Mouse (Mus musculus): ENCODE results near the gene Slc13a2. TPM values are rescaled to one million over a fixed set of nuclear protein-coding genes. Genes with fewer than 3 reads are reported as not detected.
A peak's percentile ranks its signal among the peaks of the same experiment; 100 is the strongest.

The Slc13a2 gene
- polyA plus RNA-seq, 1 experiment from 2014 or later: 0.20 TPM

DNA sequence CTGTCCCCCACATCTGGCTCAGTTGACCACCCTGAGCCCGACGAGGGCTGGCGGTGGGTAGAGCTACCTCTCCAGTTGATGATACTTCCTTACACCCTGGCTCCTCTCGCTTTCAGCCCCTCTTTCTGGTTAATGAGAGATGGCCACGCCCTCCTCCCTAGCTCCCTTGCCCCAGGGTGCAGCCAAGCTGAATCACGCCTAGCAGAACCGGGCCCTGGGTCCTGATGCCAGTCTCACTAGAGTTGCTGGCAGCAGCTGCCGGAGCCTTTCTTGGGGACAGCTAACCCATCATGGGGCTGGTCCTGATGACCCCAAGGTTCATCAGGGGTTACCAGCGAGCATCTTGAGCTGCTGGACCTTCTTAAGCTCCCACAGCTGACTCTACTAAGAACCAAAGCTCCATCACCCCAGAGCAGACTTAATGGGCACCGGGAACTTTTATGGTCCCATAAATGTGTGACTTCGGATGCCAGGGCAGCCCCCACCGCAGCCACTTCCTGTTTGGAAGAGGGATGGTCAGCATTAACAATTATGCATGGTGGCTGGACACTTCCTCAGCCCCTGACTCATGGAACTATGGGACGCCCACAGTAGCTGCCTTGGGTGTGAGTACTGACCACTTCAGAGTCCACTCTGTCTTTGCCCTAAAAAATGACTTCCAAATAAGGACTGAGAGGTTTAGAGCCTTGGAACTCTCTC is 58.6 kb downstream of the Slc13a2 start:
- Histone ChIP-seq H3K79me2 (ENCODE audit: inconsistent target) (no peaks in the 10 kb centered on the region), H3K4me3 (ENCODE audit: inconsistent target) (no peak overlapping the region), H3K27ac (no peak overlapping the region), H3K36me3 (ENCODE audit: inconsistent target) (no peaks in the 10 kb centered on the region)
- 71% methylated on average over 13 of the region's 13 CpGs for WGBS (ENCODE audit: missing documents)

DNA sequence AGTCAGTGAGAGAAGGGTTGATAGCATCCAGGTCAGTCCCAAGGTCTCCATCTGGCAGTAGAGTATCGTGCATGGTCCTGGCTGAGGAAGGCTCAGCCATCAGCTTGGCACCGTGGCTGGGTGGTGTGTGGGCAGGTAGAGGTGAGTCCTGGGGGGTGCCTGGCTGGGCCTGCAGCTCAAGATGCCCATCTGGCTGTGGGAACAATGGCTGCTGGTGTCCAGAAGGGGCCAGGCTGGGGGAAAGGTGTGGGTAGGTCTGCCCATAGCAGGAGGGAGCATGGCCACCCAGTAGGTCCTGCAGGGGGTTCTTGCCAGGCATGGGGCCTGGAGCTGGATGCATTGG is 61.3 kb downstream of the Slc13a2 start:
- no peak overlapping the region for H3K4me3 ChIP-seq (ENCODE audit: inconsistent target)
- whole genome bisulfite sequencing (ENCODE audit: missing documents): 73% methylated on average over 2 of the region's 2 CpGs
- no peaks in the 10 kb centered on the region for H3K79me2 ChIP-seq (ENCODE audit: inconsistent target)
- no peak overlapping the region for H3K27ac ChIP-seq
- no peaks in the 10 kb centered on the region for H3K36me3 ChIP-seq (ENCODE audit: inconsistent target)

DNA sequence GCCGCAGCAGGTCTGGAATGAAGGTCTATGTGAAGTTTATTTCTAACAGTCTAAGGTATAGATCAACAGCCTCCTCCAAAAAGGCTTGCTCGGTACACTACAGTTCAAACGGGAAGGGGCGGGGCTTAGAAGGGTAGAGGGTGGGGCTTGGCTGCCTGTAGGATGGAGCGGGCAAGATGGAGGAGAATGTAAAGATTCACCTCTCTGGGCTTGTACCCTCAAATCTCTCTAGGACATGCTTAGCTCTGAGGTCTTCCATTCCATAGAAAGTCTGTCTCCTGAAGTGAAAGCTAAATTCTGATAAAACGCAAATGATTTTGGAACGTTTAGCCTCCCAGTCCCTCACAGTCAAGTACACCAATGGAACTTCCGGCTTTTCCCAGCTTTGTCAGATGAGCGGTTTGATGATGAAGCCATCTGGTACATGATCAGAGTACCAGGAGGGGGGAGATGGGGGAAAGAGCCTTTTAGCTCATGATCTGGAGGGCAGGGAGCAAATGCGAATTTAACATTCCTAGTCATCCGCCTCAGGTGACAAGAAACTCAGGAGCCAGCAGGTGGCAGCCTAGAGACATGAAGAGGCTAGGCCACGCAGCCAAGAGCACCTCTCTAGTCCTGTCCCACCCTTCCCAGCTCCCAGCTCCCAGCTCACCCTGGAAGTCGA is 61.8 kb downstream of the Slc13a2 start:
- H3K79me2 ChIP-seq (ENCODE audit: inconsistent target): no peaks in the 10 kb centered on the region
- no peak overlapping the region for H3K27ac ChIP-seq
- 6% methylated on average over 13 of the region's 13 CpGs for WGBS (ENCODE audit: missing documents)
- H3K4me3 ChIP-seq (ENCODE audit: inconsistent target): peak overlapping the region; percentile 33
- H3K36me3 ChIP-seq (ENCODE audit: inconsistent target): no peaks in the 10 kb centered on the region

DNA sequence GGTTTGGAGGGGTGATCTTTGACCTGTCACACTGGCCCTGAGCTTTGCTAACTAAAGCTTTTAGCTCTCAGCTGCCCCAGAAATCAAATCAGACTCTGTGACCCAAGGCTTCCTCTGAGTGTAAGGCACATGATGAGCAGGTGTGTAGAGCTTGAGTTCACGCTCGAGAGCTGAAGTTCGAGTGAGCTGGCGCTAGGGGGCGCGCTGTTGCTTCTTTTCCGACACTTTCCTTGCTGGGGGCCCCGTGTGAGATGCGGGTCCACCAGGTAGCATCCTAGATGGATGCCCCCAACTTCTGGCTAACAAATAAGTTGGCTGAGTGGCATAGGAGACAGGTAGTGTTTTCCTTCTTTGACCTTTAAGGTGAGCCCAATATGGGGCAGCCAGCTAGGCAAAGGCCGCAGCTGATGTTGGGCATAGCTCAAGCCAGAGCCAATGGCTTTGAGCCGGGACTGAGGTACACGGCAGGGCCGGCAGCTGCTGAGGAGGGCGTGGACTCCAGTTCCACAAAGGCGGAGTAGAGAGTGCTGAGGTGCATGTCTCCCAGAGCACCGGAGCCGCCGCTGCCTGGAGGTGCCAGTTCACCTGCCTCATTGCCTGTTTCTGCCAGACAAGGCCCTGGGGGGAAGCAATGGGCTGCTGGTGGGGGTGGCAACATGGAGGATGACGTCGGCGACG is 63.5 kb downstream of the Slc13a2 start:
- no peaks in the 10 kb centered on the region for H3K79me2 ChIP-seq (ENCODE audit: inconsistent target)
- no peak overlapping the region for H3K27ac ChIP-seq
- H3K4me3 ChIP-seq (ENCODE audit: inconsistent target): no peak overlapping the region
- 84% methylated on average over 13 of the region's 22 CpGs for WGBS (ENCODE audit: missing documents)
- H3K36me3 ChIP-seq (ENCODE audit: inconsistent target): no peaks in the 10 kb centered on the region

DNA sequence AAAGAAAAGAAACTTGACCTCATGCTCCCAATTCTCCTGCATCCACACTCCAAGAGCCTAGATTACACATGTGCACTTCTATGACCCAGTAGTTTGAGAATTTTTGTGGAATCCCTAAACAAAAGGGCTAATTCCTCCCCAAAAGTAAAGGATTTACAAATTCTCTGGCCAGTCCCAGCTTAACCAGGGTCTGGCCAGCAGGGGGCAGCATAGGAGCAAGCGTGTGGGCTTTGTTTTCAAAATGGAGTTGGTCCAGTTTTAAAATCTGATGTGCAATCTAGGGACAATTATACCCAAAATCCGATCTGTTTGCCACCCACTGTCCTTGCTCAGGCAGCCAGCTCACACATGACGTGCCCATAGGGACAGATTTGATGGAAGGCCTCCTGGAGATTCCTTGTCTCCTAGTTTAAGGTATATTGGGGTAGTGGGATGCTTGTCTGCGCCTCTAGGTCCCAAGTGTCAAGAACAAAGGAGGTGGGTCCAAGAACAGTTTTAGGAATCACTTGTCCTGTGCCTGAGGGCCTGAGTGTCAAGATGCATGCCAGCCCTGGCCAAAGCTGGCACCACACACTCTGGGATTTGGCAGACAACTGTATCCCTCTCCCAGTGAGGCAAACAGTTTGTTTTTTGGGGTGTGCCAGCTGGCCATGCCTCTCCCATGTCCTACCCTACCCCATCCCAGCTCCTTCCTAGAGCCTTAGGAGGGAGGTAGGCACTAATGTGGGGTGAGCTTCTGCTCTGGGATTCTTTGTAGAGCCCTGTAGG is 66.4 kb downstream of the Slc13a2 start:
- 45% methylated on average over 4 of the region's 4 CpGs for WGBS (ENCODE audit: missing documents)
- no peaks in the 10 kb centered on the region for H3K36me3 ChIP-seq (ENCODE audit: inconsistent target)
- H3K4me3 ChIP-seq (ENCODE audit: inconsistent target): no peak overlapping the region
- no peak overlapping the region for H3K27ac ChIP-seq
- H3K79me2 ChIP-seq (ENCODE audit: inconsistent target): no peaks in the 10 kb centered on the region

DNA sequence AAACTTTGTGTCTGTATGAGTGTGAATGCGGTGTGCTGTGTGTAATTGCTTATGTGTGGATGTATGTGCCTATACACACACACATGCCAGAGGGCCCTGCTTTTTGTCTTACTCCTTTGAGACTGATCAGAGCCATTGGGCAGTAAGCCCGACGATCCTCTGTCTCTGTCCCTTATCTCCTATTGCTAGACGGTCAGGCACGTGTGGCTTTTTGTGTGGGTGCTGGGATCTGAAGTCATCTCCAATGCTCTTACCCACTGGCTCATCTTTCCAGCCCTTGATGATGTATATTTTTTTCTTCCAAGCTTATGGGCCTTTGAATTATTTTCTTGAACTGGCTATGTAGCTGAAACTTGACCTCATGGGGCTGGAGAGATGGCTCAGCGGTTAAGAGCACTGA is 67.1 kb downstream of the Slc13a2 start:
- no peak overlapping the region for H3K4me3 ChIP-seq (ENCODE audit: inconsistent target)
- H3K79me2 ChIP-seq (ENCODE audit: inconsistent target): no peaks in the 10 kb centered on the region
- no peaks in the 10 kb centered on the region for H3K36me3 ChIP-seq (ENCODE audit: inconsistent target)
- WGBS (ENCODE audit: missing documents): 90% methylated on average over 6 of the region's 6 CpGs
- no peak overlapping the region for H3K27ac ChIP-seq

DNA sequence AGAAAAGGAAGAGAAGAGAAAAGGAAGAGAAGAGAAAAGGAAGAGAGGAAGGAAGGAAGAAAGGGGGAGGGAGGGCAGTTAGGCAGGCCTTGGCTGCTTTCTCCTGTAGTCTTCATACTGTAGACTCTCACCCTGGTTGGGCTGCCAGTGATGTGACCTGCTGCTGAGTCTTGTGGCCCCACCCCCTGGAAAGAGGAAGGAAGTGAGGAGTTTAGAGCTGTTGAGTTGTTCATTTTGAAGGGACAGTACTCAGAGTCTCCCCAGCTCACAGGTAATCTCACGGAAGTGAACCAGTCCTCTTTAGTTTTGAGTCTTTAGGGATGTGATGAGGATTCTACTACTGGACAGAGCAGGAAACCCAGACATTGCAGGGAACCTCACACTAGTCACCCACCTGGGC is 68.9 kb downstream of the Slc13a2 start:
- Histone ChIP-seq H3K36me3 (ENCODE audit: inconsistent target) (no peaks in the 10 kb centered on the region), H3K27ac (no peak overlapping the region), H3K79me2 (ENCODE audit: inconsistent target) (no peaks in the 10 kb centered on the region), H3K4me3 (ENCODE audit: inconsistent target) (no peak overlapping the region)
- WGBS (ENCODE audit: missing documents): 11% methylated on average over 1 of the region's 1 CpGs

DNA sequence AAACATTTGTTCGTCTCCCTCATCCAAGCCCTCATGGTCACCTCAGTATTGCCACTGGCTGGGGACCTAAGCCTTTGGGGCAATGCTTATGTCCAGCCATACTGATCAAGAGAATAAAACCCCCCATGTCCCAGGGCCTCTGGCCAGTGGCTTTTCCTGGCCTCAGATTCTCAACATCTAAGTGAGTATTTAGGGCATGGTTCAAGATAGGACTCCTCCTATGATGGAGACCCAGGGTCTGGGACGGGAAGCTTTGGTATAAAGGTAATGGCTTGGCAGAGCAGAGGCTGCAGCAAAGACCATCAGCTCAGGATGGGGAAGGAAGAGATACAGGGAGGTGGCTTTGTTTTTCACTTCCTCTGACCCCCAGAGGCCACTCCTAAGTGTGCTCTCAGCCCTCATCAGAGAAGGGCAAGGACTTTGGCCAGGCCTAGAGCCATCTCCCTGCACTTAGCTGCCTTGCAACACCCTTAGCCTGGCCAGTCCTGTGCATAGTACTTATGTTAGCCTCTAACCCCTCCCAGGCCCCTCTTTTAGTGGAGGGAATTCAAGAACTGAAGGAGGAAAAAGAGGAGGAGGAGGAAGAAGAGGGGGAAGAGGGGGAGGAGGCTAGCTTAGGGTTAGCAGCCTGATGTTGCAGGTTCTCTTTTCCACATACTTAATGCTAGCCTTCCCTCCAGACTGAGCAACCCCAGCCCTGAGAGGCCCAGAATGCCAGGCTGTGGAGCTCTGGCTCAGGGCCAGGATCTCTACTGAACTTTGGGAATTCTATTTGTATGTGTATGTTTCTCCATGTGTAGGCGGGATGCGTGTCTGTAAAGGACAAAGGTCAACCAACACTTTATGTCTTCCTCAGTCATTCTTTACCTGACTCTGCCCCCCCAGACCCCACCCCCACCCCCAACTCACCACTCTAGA is 72.3 kb downstream of the Slc13a2 start:
- 71% methylated on average over 4 of the region's 4 CpGs for WGBS (ENCODE audit: missing documents)
- no peaks in the 10 kb centered on the region for H3K36me3 ChIP-seq (ENCODE audit: inconsistent target)
- no peaks in the 10 kb centered on the region for H3K79me2 ChIP-seq (ENCODE audit: inconsistent target)
- H3K4me3 ChIP-seq (ENCODE audit: inconsistent target): no peak overlapping the region
- peak overlapping the region; percentile 53 for H3K27ac ChIP-seq

DNA sequence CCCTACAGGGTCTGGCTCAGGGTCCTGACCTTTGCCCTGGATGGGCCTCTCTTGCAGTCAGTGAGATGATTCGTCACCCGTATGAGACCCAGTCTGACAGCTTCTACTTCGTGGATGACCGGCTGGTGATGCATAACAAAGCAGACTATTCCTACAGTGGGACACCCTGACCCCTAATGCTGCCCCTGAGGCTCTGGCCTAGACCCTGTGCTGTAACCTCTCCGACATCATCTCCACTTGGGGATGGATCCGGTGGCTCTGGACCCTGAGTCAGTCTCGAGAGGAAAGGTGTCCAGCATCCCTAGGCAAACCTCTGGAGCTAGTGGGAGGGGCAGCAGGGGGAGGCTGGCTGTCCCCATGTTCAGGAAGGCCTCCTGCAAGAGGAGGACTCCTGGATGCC is 73.5 kb downstream of the Slc13a2 start:
- no peaks in the 10 kb centered on the region for H3K36me3 ChIP-seq (ENCODE audit: inconsistent target)
- peaks cover 5% of the 10 kb centered on the region for H3K79me2 ChIP-seq (ENCODE audit: inconsistent target)
- 87% methylated on average over 7 of the region's 7 CpGs for WGBS (ENCODE audit: missing documents)
- no peak overlapping the region for H3K4me3 ChIP-seq (ENCODE audit: inconsistent target)
- peak overlapping the region; percentile 93; the same call in 1 of the 2 replicates for H3K27ac ChIP-seq

DNA sequence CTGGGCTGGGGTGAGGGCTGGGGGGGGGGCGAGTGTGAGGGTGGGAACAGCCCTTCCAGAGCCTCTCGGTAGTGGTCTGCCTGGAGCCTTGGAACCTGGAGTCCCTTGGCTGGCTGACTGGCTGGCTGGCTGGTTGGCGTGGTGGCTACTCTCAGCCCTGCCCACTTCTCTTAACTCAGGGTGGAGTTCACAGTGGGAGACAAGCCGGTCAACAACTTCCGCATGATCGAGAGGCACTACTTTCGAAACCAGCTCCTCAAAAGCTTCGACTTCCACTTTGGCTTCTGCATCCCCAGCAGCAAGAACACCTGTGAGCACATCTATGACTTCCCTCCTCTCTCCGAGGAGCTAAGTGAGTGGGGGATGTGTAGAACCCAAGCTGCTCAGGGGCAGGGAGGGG is 74.1 kb downstream of the Slc13a2 start:
- Histone ChIP-seq H3K27ac (peak overlapping the region; percentile 93), H3K79me2 (ENCODE audit: inconsistent target) (peaks cover 5% of the 10 kb centered on the region), H3K4me3 (ENCODE audit: inconsistent target) (no peak overlapping the region), H3K36me3 (ENCODE audit: inconsistent target) (no peaks in the 10 kb centered on the region)
- WGBS (ENCODE audit: missing documents): 23% methylated on average over 9 of the region's 9 CpGs

Other genes starting within 250 kb of the Slc13a2 start
- 0.89 to 2.2 TPM (median 1.7 TPM) in 3 replicates for gene Nek8, start 245.5 kb downstream of the Slc13a2 start, polyA plus RNA-seq (2018)
- gene Tlcd1, start 245.5 kb downstream of the Slc13a2 start, polyA plus RNA-seq (2018): 0.76 to 1.4 TPM (median 1.1 TPM) in 3 replicates
- gene Rpl23a, start 238.6 kb downstream of the Slc13a2 start, polyA plus RNA-seq (2018): 1,342 to 2,240 TPM (median 1,907 TPM) in 3 replicates
- 8.9 to 23.0 TPM (median 16.1 TPM) in 3 replicates for gene Rab34, start 233.8 kb downstream of the Slc13a2 start, polyA plus RNA-seq (2018)
- gene Proca1, start 228.8 kb downstream of the Slc13a2 start, polyA plus RNA-seq (2018): 0.16 to 0.43 TPM in 2 of 3 replicates, not detected in the other
- 54.6 to 89.4 TPM (median 68.8 TPM) in 3 replicates for gene Sdf2, start 176.5 kb downstream of the Slc13a2 start, polyA plus RNA-seq (2018)
- 35.9 to 79.5 TPM (median 42.0 TPM) in 3 replicates for gene Supt6, start 176.2 kb downstream of the Slc13a2 start, polyA plus RNA-seq (2018)
- gene 2610507B11Rik, start 160.5 kb downstream of the Slc13a2 start, polyA plus RNA-seq (2018): 144 to 210 TPM (median 148 TPM) in 3 replicates
- 0.32 to 1.4 TPM (median 0.54 TPM) in 3 replicates for gene BC030499, start 131.4 kb downstream of the Slc13a2 start, polyA plus RNA-seq (2018)
- 0.66 to 3.3 TPM (median 2.6 TPM) in 3 replicates for gene Spag5, start 120.7 kb downstream of the Slc13a2 start, polyA plus RNA-seq (2018)
- gene Aldoc, start 99.2 kb downstream of the Slc13a2 start, polyA plus RNA-seq (2018): 6.8 to 30.2 TPM (median 7.3 TPM) in 3 replicates
- 66.8 to 71.6 TPM (median 67.7 TPM) in 3 replicates for gene Pigs, start 93.8 kb downstream of the Slc13a2 start, polyA plus RNA-seq (2018)
- 21.6 to 57.5 TPM (median 31.3 TPM) in 3 replicates for gene Unc119, start 78.7 kb downstream of the Slc13a2 start, polyA plus RNA-seq (2018)
- not detected in 3 replicates for gene Foxn1, start 35.7 kb downstream of the Slc13a2 start, polyA plus RNA-seq (2018)
- 5.8 to 11.1 TPM (median 6.3 TPM) in 3 replicates for gene Slc46a1, start 43.5 kb upstream of the Slc13a2 start, polyA plus RNA-seq (2018)
- 0.04 to 0.16 TPM (median 0.12 TPM) in 3 replicates for gene Sarm1, start 75.5 kb upstream of the Slc13a2 start, polyA plus RNA-seq (2018)
- not detected in 3 replicates for gene Vtn, start 76.9 kb upstream of the Slc13a2 start, polyA plus RNA-seq (2018)
- gene Sebox, start 81.2 kb upstream of the Slc13a2 start, polyA plus RNA-seq (2018): not detected in 3 replicates
- gene Tmem199, start 90.0 kb upstream of the Slc13a2 start, polyA plus RNA-seq (2018): 25.0 to 37.9 TPM (median 35.3 TPM) in 3 replicates
- gene Poldip2, start 90.0 kb upstream of the Slc13a2 start, polyA plus RNA-seq (2018): 31.1 to 47.7 TPM (median 32.4 TPM) in 3 replicates
- 24.7 to 34.4 TPM (median 28.0 TPM) in 3 replicates for gene Tnfaip1, start 114.1 kb upstream of the Slc13a2 start, polyA plus RNA-seq (2018)
- gene Ift20, start 114.1 kb upstream of the Slc13a2 start, polyA plus RNA-seq (2018): 49.9 to 68.6 TPM (median 62.9 TPM) in 3 replicates
- gene Tmem97, start 128.6 kb upstream of the Slc13a2 start, polyA plus RNA-seq (2018): 48.9 to 61.4 TPM (median 53.9 TPM) in 3 replicates